Mouse (Mus musculus) megakaryocyte, embryonic 14.5 days (primary cell): ENCODE data around the gene Cmah. TPM values are rescaled to one million over a fixed set of nuclear protein-coding genes. Genes with fewer than 3 reads are reported as not detected.

Source experiments
- H3K27me3 ChIP-seq: replicated peaks from 2 replicates; pipeline ENCODE3; 2012; ENCODE audit warnings: inconsistent platforms
- H3K36me3 ChIP-seq: replicated peaks from 2 replicates; pipeline ENCODE3; 2012; ENCODE audit warnings: low read length, inconsistent platforms, mixed read lengths
- H3K4me1 ChIP-seq: 2 replicates; pipeline ENCODE4 v1.6.1; 2012; ENCODE audit warnings: inconsistent platforms
- H3K4me3 ChIP-seq: replicated peaks from 2 replicates; pipeline ENCODE3; 2012; ENCODE audit warnings: moderate library complexity, mild to moderate bottlenecking, inconsistent platforms
- H3K9me3 ChIP-seq: 2 replicates; pipeline ENCODE4 v1.6.1; 2012; ENCODE audit warnings: inconsistent platforms
- FLI1 ChIP-seq: IDR thresholded peaks from 2 replicates; pipeline ENCODE4 v1.6.1; 2012; ENCODE audit warnings: low read length, inconsistent platforms, mixed read lengths
- GATA1 ChIP-seq: IDR thresholded peaks from 3 replicates; pipeline ENCODE4 v1.6.1; 2012; ENCODE audit warnings: mixed read lengths, low read length, inconsistent platforms, borderline replicate concordance
- polyA plus RNA-seq: library from polyadenylated mRNA; stranded (reverse); fragments of >175 nt; gene quantifications from 2 replicates; pipeline ENCODE4 v1.2.3, GENCODE M21; 2012; ENCODE audit warnings: low replicate concordance; ENCODE audit not compliant: insufficient read depth

Gene Cmah
- polyA plus RNA-seq, 1 experiment, result 4.3 TPM

DNA sequence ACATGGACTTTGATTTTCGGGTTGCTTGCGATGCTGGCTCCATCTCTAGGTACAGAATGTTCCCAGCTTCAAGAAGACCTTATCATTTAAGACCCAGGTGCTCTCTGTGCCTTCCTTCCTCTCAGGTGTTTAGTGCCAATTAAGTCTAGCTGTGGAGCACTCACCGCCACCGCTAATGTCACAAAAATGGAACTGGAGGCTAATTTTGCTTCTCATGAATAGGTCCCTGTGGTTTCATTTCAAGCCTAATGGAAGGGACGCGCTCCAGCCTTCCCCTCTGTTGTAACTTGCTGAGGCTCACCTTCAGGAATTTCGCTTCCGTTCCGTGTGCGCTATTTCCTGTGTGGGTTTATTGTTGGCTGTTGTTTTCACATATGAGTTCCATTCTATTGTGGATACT is 193.6 kb downstream of the Cmah start:
- TF ChIP-seq GATA1, result no peak
- no peak for TF ChIP-seq FLI1
- peaks cover 91% of the 10 kb centered on the region for H3K4me1 ChIP-seq

DNA sequence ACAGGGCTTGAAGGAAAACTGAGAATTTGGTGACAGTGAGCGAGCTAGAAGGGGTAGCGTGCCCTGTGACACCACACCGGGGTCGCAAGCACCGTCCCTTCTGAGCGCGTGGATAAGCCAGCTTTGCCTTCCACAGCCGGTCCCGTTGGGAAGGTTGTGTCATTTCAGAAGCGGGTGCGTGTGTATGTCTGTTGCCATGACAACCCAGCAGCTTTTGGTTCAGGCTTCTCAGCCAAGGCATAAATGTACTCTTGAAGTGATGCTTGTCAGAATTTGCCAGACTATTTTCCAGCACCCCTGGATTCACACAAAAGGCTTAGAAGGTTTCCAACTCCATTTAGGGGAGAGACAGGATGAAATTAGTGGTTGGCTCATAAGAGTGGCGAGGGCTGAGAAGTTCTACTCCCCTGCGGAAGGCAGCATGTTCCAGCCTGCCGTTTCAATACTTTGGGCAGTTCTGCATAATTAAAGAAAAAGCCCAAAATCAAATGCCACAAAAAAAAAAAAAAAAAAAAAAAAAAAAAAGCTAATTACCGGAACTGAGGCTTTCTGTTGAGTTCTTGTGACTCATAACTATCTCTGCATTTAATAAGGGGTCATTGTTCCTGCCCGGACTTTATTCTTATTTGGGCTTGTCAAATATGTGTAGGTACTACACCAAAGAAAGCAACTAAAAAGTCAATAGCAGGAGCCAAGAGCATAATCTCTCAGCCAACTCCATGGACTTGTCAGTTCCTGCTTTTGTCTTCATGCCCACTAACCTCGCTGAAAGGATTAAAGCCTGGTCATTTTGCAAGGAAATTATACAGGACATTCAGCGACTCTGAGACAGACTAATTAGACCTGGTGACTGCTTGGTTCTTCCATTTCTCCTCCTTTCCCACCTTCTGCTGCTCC is 194.5 kb downstream of the Cmah start:
- no peak for TF ChIP-seq GATA1
- no peak for TF ChIP-seq FLI1
- no peaks in the 10 kb centered on the region for H3K27me3 ChIP-seq
- H3K4me1 ChIP-seq, result peaks cover 92% of the 10 kb centered on the region
- no peak overlapping the region for H3K4me3 ChIP-seq
- H3K9me3 ChIP-seq, result no peaks in the 10 kb centered on the region
- H3K36me3 ChIP-seq, result peaks cover 97% of the 10 kb centered on the region

More for the DNA sequence above, 193.6 kb downstream of the Cmah start:
- H3K9me3 ChIP-seq, result no peaks in the 10 kb centered on the region
- H3K27me3 ChIP-seq, result no peaks in the 10 kb centered on the region
- peaks cover 95% of the 10 kb centered on the region for H3K36me3 ChIP-seq
- H3K4me3 ChIP-seq, result no peak overlapping the region

DNA sequence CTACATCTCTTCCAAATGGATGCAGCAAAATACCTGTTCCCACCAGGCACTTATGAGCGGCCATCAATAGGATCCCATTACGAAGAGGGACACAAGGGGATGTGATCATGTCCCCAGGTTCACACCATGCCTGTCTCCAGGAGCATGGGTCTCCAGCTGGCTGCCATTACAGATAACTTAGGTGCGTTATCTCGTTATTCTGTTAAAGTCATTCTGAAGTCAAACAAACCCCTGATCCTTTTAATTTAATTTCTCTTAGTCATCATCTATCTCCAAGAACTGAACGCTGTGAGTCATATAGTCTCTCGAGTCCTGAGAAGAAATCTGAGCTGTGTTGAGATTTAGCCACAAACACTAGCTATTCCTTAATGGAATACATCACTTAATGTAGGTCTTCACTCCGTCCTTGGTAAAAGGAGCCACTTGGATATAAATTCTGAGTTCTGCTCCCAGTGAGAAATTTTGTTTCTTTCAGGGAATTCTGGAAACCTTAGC is 195.2 kb downstream of the Cmah start:
- Histone ChIP-seq H3K9me3 (no peaks in the 10 kb centered on the region), H3K36me3 (peaks cover 95% of the 10 kb centered on the region), H3K4me1 (peaks cover 92% of the 10 kb centered on the region), H3K4me3 (no peak overlapping the region), H3K27me3 (no peaks in the 10 kb centered on the region)
- TF ChIP-seq FLI1 (no peak), GATA1 (no peak)

DNA sequence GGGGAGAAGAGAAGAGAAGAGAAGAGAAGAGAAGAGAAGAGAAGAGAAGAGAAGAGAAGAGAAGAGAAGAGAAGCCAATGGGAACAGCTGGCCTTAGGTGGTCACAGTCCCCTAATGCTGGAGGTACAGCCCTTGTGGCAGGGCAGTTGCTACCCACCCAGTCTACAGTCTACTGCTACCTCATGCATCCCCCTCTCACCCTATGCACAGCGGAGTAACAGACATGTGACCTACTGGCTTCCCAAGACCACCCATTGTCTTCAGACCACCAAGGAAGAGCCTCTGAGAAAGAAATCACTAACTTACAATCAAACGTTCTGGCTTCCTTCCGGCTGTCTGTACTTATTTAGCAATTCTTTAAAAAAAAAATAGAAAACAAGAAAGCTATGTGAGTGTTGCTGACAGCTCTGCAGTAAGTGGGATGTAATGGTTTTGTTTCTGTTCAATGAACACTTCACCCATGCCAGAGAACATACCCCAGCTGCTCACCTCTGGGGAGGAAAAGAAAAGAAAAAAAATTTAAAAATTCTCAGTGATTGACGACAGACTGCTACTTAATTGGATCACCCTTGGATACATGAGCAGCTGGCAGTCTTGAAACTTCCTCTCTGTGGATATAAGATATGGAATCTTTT is 196.5 kb downstream of the Cmah start:
- Histone ChIP-seq H3K9me3 (no peaks in the 10 kb centered on the region), H3K4me3 (no peak overlapping the region), H3K36me3 (peaks cover 96% of the 10 kb centered on the region), H3K4me1 (peaks cover 94% of the 10 kb centered on the region), H3K27me3 (no peaks in the 10 kb centered on the region)
- TF ChIP-seq GATA1, result no peak
- no peak for TF ChIP-seq FLI1

DNA sequence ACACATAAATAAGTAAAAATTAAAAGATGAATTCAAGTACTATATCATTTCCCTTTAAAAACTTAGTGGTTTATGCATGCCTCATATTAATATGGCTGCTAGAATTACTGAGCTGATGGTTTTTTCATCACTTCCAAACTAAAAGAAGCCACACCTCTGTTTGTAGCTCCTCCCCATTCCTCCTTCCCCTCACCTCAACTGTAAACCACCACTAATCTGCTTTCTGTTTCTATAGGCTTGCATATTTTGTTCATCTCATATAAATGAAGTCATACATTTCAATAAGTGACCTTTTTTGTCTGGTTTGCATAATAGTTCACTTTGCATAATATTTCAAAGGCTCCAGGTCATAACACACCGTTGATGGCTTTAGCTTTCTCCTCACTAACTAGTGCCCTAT is 197.3 kb downstream of the Cmah start:
- no peak for TF ChIP-seq FLI1
- TF ChIP-seq GATA1, result no peak
- H3K4me1 ChIP-seq, result peaks cover 95% of the 10 kb centered on the region
- H3K9me3 ChIP-seq, result no peaks in the 10 kb centered on the region
- no peaks in the 10 kb centered on the region for H3K27me3 ChIP-seq
- peaks cover 98% of the 10 kb centered on the region for H3K36me3 ChIP-seq
- no peak overlapping the region for H3K4me3 ChIP-seq

DNA sequence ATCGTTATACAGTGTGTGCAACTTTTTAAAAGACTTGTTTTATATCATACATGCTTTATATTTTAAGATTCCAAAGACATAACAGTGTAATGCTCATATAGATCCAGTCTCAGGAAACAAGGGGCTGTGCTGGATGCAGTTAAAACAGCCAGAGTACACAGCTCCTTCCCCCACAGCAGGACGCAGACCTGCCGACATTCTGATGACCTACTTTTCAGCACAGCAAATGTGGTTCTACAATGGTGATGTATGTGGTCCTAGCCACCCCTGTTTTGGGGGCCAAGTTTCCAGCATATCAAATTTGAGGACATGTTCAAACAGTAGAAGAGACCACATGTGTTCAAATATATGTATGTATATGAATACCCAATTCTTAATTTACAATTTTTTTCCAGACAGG is 198.3 kb downstream of the Cmah start:
- no peaks in the 10 kb centered on the region for H3K27me3 ChIP-seq
- peaks cover 85% of the 10 kb centered on the region for H3K4me1 ChIP-seq
- TF ChIP-seq GATA1 (no peak), FLI1 (no peak)
- no peaks in the 10 kb centered on the region for H3K9me3 ChIP-seq
- peaks cover 87% of the 10 kb centered on the region for H3K36me3 ChIP-seq
- H3K4me3 ChIP-seq, result no peak overlapping the region

DNA sequence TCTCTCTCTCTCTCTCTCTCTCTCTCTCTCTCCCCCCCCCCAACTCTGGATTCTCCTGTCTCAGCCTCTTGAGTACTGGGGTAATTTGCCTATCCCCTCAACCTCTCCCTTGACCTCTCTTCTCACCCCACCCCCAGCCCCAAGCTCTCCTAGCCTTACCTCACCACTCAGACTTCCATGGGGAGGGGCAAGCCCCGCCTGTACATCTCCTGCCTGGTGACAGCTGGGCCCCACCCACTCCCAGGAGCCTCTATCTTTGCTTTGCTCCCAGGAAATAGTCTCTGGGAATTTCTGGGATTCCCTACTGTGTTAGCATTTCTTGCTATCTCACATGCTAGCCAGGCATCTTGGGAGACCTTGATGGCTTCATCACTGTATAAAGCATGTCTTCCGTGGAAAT is 199.7 kb downstream of the Cmah start:
- Histone ChIP-seq H3K9me3 (no peaks in the 10 kb centered on the region), H3K4me3 (no peak overlapping the region), H3K4me1 (peaks cover 71% of the 10 kb centered on the region), H3K27me3 (no peaks in the 10 kb centered on the region), H3K36me3 (peaks cover 74% of the 10 kb centered on the region)
- no peak for TF ChIP-seq FLI1
- no peak for TF ChIP-seq GATA1

Other genes with a start within 250 kb of the Cmah start
- gene Carmil1, start 46.6 kb upstream of the Cmah start, polyA plus RNA-seq, result 4.5 and 9.5 TPM in 2 replicates